Mouse (Mus musculus) E14TG2a.4 (cell line): ENCODE measurements around the gene Mkln1.
A peak's percentile ranks its signal among the peaks of the same experiment; 100 is the strongest.
"Not testable (repeated sequence)": the region's sequence is repeated elsewhere in the genome, so short reads cannot be mapped to it uniquely, and the experiment has no call there.

Source experiments
- H3K27me3 ChIP-seq: 2 replicates; pipeline ENCODE4 v1.6.1; 2014; ENCODE audit warnings: low read length, control low read depth; ENCODE audit not compliant: insufficient read depth
- H3K36me3 ChIP-seq: 2 replicates; pipeline ENCODE4 v1.6.1; 2014; ENCODE audit warnings: low read length, control low read depth; ENCODE audit not compliant: insufficient read depth
- H3K4me1 ChIP-seq: replicated peaks from 2 replicates; pipeline ENCODE4 v1.6.1; 2014; ENCODE audit warnings: low read depth, low read length, control low read depth
- H3K4me3 ChIP-seq: replicated peaks from 2 replicates; pipeline ENCODE4 v1.5.1; 2014; ENCODE audit warnings: mild to moderate bottlenecking, low read length
- H3K9me3 ChIP-seq: 2 replicates; pipeline ENCODE4 v1.6.1; 2014; ENCODE audit warnings: low read length, control low read depth
- CTCF ChIP-seq: conservative IDR thresholded peaks from 2 replicates; pipeline ENCODE4 v1.5.1; 2014; ENCODE audit warnings: low read length
- NANOG ChIP-seq: IDR thresholded peaks from 2 replicates; pipeline ENCODE4 v1.6.1; 2014; ENCODE audit warnings: borderline replicate concordance, low read length, mixed read lengths
- POU5F1 ChIP-seq: IDR thresholded peaks from 2 replicates; pipeline ENCODE4 v1.6.1; 2014; ENCODE audit warnings: low read length, borderline replicate concordance

Mkln1 gene

GRCm38 (mm10) chr6:31560138-31560959, 161.8 kb downstream of the Mkln1 start:
- Histone ChIP-seq H3K9me3 (no peaks in the 10 kb centered on the region), H3K4me1 (peaks cover 57% of the 10 kb centered on the region), H3K27me3 (peaks cover 84% of the 10 kb centered on the region), H3K36me3 (no peaks in the 10 kb centered on the region), H3K4me3 (peak overlapping the region; percentile 27)
- TF ChIP-seq NANOG (peak; percentile 82), CTCF (no peak), POU5F1 (peak; percentile 42; the same call in 1 of the 2 replicates)

DNA sequence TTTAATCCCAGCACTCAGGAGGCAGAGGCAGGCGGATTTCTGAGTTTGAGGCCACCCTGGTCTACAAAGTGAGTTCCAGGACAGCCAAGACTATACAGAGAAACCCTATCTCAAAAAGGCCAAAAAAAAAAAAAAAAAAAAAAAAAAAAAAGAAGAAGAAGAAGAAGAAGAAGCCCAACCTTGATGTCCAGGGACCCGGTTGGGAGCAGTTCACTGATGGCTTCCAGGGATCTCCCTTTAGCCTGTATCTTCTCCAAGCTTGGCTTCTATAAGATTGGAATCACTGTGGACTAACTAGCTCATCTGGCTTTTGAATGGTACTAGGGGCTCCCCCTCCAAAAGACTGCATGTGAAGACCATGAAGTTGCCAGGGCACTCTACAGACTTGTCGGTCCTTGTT, 163.4 kb downstream of the Mkln1 start:
- peaks cover 83% of the 10 kb centered on the region for H3K27me3 ChIP-seq
- H3K4me3 ChIP-seq: peak overlapping the region; percentile 86
- H3K36me3 ChIP-seq, H3K9me3 ChIP-seq: not testable (repeated sequence)
- H3K4me1 ChIP-seq: peaks cover 61% of the 10 kb centered on the region

DNA sequence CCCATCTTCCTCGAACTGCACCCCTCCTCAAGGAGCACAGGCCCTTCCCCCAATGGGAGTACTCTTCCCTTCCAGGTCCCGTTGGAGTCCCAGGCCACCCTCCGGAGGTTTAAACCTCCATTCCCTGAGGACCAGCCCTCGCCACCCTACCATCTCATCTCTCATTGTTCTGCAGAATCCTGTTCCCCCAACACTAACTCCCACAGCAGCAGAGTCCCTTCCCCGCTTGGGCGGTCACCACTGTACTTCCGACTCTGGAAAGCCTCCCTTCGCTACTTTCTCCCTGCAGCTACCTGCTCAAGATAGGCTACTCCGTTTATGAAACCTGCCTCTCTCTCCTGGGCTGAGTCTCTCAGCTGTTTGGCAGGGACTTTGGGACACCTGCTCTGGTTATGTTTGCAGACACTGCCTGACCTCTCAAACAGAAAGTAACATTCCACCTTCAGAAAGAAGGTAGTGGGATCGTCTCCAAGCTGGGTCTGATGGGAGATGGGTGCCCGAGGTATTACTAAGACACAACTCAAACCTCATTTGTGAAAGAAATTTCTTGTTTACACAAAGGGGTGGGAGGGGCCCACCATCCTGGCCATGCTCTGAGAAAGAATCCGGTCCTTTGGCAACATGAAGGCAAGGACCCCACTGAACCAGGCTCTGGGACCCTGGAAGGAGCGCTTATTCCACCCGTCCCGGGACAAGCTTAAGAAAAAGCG, 164.0 kb downstream of the Mkln1 start:
- H3K27me3 ChIP-seq: peaks cover 81% of the 10 kb centered on the region
- TF ChIP-seq NANOG: no peak
- TF ChIP-seq CTCF: no peak
- no peak for TF ChIP-seq POU5F1

GRCm38 (mm10) chr6:31563235-31564181, 165.0 kb downstream of the Mkln1 start, which contains the start of gene Podxl:
Gene Podxl (minus strand): TSS chr6:31563981.
- H3K4me1 ChIP-seq: peaks cover 74% of the 10 kb centered on the region

More for the DNA sequence above, 164.0 kb downstream of the Mkln1 start:
- Histone ChIP-seq H3K4me3 (peak overlapping the region; percentile 86), H3K36me3 (no peaks in the 10 kb centered on the region), H3K4me1 (peaks cover 66% of the 10 kb centered on the region), H3K9me3 (no peaks in the 10 kb centered on the region)

GRCm38 (mm10) chr6:31564182-31564531, 165.6 kb downstream of the Mkln1 start:
- Histone ChIP-seq H3K36me3 (no peaks in the 10 kb centered on the region), H3K4me1 (peaks cover 72% of the 10 kb centered on the region), H3K9me3 (no peaks in the 10 kb centered on the region), H3K4me3 (peak overlapping the region; percentile 86), H3K27me3 (peaks cover 77% of the 10 kb centered on the region)
- no peak for TF ChIP-seq POU5F1
- TF ChIP-seq NANOG: no peak
- TF ChIP-seq CTCF: no peak

More at GRCm38 (mm10) chr6:31563235-31564181, 165.0 kb downstream of the Mkln1 start, which contains the start of gene Podxl:
- Histone ChIP-seq H3K4me3 (peak within 1 kb of the TSS; percentile 86), H3K27me3 (peaks cover 77% of the 10 kb centered on the region), H3K36me3 (no peaks in the 10 kb centered on the region), H3K9me3 (no peaks in the 10 kb centered on the region)
- TF ChIP-seq CTCF: no peak
- no peak for TF ChIP-seq POU5F1
- no peak for TF ChIP-seq NANOG

DNA sequence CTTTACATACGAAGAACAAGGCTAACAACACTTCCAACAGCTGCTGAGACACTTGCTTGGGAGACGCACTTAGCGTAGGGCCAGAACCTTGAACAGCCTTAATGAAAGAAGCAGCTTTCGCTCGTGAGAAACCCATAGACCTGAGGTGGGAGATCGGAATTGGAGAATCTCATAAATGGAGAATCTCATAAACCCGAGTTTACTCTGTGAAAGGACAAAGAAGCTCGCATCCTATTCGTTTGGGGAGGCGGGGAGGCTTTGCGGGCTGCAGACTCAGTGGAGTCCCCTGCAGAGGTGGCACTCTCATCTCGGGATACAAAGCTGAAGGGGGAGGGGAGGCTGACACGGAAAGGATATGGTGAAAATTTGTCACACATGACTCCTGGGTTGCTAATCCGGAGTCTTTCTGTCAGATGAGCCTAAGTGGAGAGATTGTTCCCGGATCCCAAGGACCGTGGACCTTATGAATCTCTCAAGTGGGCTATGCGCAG, 166.4 kb downstream of the Mkln1 start:
- H3K27me3 ChIP-seq: peaks cover 78% of the 10 kb centered on the region
- H3K4me3 ChIP-seq: peak overlapping the region; percentile 86
- H3K9me3 ChIP-seq: no peaks in the 10 kb centered on the region
- peaks cover 64% of the 10 kb centered on the region for H3K4me1 ChIP-seq
- TF ChIP-seq POU5F1: no peak
- no peak for TF ChIP-seq NANOG
- TF ChIP-seq CTCF: no peak
- no peaks in the 10 kb centered on the region for H3K36me3 ChIP-seq
